Mouse (Mus musculus) heart, embryonic 14.5 days (tissue): ENCODE measurements around the gene Epb41l4b. TPM values are rescaled to one million over a fixed set of nuclear protein-coding genes. Genes with fewer than 3 reads are reported as not detected.
A peak's percentile ranks its signal among the peaks of the same experiment; 100 is the strongest.

Experiments used
- ATAC-seq: fragments of 200-750 bp; cut with Nextera tagmentation; 2 replicates; pipeline ENCODE4 v1.8.0; 2017; ENCODE audit warnings: low read depth, moderate TSS enrichment; ENCODE audit not compliant: insufficient number of reproducible peaks, insufficient read depth, low FRiP score
- H3K27ac ChIP-seq, 2 experiments: fragments of 200-500 bp in 1 of 2; fragments of 300-500 bp in 1 of 2; sonication (generic) in 1 of 2; replicated peaks in 1 of 2; 2 replicates each; pipeline ENCODE4 v1.5.1; 2012 to 2014; ENCODE audit warnings: low read depth in 2 of 2, low read length in 2 of 2, control low read depth in 1 of 2, mild to moderate bottlenecking in 1 of 2, mixed read lengths in 1 of 2; ENCODE audit not compliant: control insufficient read depth in 1 of 2, insufficient read depth in 1 of 2
- H3K27me3 ChIP-seq: fragments of 300-500 bp; sonication (generic); 2 replicates; pipeline ENCODE4 v1.6.1; 2014; ENCODE audit warnings: mild to moderate bottlenecking, low read length, control low read depth; ENCODE audit not compliant: control insufficient read depth, insufficient read depth
- H3K36me3 ChIP-seq: fragments of 300-500 bp; sonication (generic); 2 replicates; pipeline ENCODE4 v1.6.1; 2014; ENCODE audit warnings: mild to moderate bottlenecking, control low read depth, low read length, mixed read lengths; ENCODE audit not compliant: control insufficient read depth, insufficient read depth
- H3K4me1 ChIP-seq, 2 experiments: fragments of 200-500 bp in 1 of 2; fragments of 300-500 bp in 1 of 2; sonication (generic) in 1 of 2; 2 replicates each; pipeline ENCODE4 v1.6.1; 2012 to 2014; ENCODE audit warnings: low read length in 2 of 2, control low read depth in 1 of 2, mixed read lengths in 1 of 2; ENCODE audit not compliant: control insufficient read depth in 2 of 2, insufficient read depth in 2 of 2
- H3K4me2 ChIP-seq: fragments of 300-500 bp; sonication (generic); 2 replicates; pipeline ENCODE4 v1.6.1; 2014; ENCODE audit warnings: mild to moderate bottlenecking, low read length
- H3K4me3 ChIP-seq, 2 experiments: fragments of 200-500 bp in 1 of 2; fragments of 300-500 bp in 1 of 2; sonication (generic) in 1 of 2; 2 replicates each; pipeline ENCODE4 v1.5.1; 2012 to 2014; ENCODE audit warnings: low read length in 2 of 2, mild to moderate bottlenecking in 2 of 2, control low read depth in 1 of 2, low read depth in 1 of 2, moderate library complexity in 1 of 2; ENCODE audit not compliant: control insufficient read depth in 1 of 2, insufficient read depth in 1 of 2
- H3K9ac ChIP-seq: fragments of 300-500 bp; sonication (generic); 2 replicates; pipeline ENCODE4 v1.6.1; 2014; ENCODE audit warnings: mild to moderate bottlenecking, low read length
- H3K9me3 ChIP-seq: fragments of 300-500 bp; sonication (generic); 2 replicates; pipeline ENCODE4 v1.6.1; 2016; ENCODE audit warnings: low read length, control low read depth; ENCODE audit not compliant: control insufficient read depth
- WGBS: fragments of 180-500 bp; shearing (Covaris S2); extraction: QIAGEN DNeasy Blood & Tissue Kit; methylation state at CpG from one replicate; pipeline ENCODE4 v1.1.7; 2014; 5-methylcytosine and 5-hydroxymethylcytosine counted together
- polyA plus RNA-seq: library from polyadenylated mRNA; unstranded; fragments of >200 nt; fragmentation: Nextera tagmentation; extraction: Ambion mirVana; gene quantifications from 2 replicates; pipeline ENCODE4 v1.2.1, GENCODE M21; 2014

Epb41l4b gene
- polyA plus RNA-seq, result 0.30 and 0.57 TPM in 2 replicates

GRCm38 (mm10) chr4:57143026-57143937 is at the start of gene Epb41l4b:
Gene Epb41l4b, minus strand, starts transcription at chr4:57143437.
- H3K27ac ChIP-seq, result no peak within 1 kb of the TSS

DNA sequence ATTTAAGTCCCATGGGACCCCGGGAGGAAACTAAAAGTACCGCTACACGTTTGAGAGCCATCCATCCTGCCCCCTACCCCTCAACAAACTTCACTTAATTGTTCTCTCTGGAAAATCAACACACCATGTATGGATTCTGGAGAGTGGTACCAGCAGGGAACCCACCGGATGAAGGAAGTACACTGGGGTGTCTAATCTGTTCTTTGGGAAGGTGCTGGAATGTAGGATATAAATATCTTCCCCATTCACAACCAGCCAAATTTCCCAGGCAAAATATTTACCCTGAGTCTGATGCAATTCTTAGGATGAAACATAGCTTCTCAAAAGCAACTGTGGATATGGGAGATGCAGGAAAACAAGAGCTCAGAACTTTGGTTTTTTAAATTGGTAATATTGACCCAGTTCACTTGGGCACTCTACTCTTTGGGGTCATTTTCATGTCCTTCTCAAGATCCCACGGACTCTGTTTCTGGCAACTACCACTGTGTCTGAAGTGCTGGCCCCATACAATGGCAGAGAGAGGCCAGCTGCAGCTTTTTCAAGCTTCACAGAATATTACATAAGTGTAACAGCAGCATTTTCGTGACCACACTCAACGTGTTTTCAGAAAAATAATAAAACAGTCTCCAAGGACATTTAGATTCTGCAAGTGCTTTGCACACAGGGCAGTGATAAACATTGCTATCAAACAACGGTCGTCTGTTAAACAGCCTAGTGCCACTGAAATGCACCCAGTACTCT is 48.5 kb upstream of the Epb41l4b start:
- Histone ChIP-seq H3K27ac (peak overlapping the region in 1 of 2 experiments; percentile 11; a peak in 1 of 4 replicates), H3K4me1 (peaks cover 7 to 15% of the 10 kb centered on the region in 2 experiments; a peak in 3 of 4 replicates), H3K9ac (no peak overlapping the region), H3K4me3 (no peak overlapping the region), H3K4me2 (no peak overlapping the region), H3K36me3 (0 out of 2 replicates have a peak, but pooled peaks cover 6% of the 10 kb centered on the region), H3K27me3 (no peaks in the 10 kb centered on the region), H3K9me3 (no peaks in the 10 kb centered on the region)
- WGBS, result 45% methylated on average over 9 of the region's 9 CpGs
- no peak for ATAC-seq

More at GRCm38 (mm10) chr4:57143026-57143937, at the start of gene Epb41l4b:
- Histone ChIP-seq H3K27me3 (peaks cover 52% of the 10 kb centered on the region), H3K4me1 (peaks cover 0 to 12% of the 10 kb centered on the region in 2 experiments; a peak in 3 of 4 replicates), H3K4me3 (peak within 1 kb of the TSS; percentile 67 to 77), H3K4me2 (peak within 1 kb of the TSS; percentile 97), H3K9me3 (no peaks in the 10 kb centered on the region), H3K36me3 (no peaks in the 10 kb centered on the region), H3K9ac (peak within 1 kb of the TSS; percentile 74)
- WGBS, result under 1% methylated on average over 81 of the region's 142 CpGs
- peak; percentile 80 for ATAC-seq

DNA sequence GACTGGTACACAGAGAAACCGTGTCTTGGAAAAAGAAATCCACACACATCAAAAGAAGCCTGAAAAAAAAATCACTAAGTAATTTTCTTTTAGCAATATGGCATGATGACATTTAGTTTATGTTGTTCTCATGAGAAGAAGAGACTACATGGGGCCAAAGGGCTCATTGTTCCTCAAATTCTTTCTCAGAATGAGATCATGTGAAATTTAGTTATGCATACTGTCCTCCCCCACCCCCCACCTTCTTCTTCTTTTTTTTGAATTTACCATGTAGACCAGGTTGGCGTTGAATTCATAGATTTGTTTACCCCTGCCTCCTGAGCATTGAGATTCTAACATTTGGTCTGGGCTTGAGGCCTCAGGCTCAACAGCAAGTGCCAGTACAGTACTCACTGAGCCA is 46.6 kb upstream of the Epb41l4b start:
- no peaks in the 10 kb centered on the region for H3K9me3 ChIP-seq
- no peak overlapping the region for H3K27ac ChIP-seq
- ATAC-seq, result no peak
- H3K4me3 ChIP-seq, result no peak overlapping the region
- peaks cover 7 to 18% of the 10 kb centered on the region in 2 experiments; a peak in 3 of 4 replicates for H3K4me1 ChIP-seq
- H3K9ac ChIP-seq, result no peak overlapping the region
- no peaks in the 10 kb centered on the region for H3K36me3 ChIP-seq
- 88% methylated on average over 2 of the region's 2 CpGs for WGBS
- H3K27me3 ChIP-seq, result no peaks in the 10 kb centered on the region
- H3K4me2 ChIP-seq, result no peak overlapping the region

DNA sequence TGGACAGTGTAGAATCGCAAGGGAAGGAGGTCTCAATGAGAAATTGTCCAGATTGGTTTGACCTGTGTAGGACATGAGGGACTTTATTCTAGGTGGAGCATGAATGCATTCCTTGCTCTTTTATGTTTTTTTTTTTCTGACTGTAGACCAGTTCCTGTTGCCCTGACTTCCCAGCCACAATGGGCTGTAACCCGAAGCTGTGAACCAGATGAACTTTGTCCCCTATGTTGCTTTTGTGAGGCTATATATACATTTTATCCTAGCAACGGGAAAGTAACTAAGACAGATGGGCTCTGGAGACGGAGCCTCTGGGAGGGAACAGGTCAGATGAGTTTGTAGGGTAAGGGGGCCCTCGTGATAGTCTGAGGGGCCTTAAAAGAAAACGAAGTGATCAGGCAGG is 42.8 kb upstream of the Epb41l4b start:
- Histone ChIP-seq H3K36me3 (no peaks in the 10 kb centered on the region), H3K9me3 (no peaks in the 10 kb centered on the region), H3K4me1 (peaks cover 2 to 3% of the 10 kb centered on the region in 2 experiments; a peak in 3 of 4 replicates), H3K27me3 (no peaks in the 10 kb centered on the region), H3K4me2 (no peak overlapping the region), H3K27ac (no peak overlapping the region), H3K9ac (no peak overlapping the region), H3K4me3 (no peak overlapping the region)
- WGBS, result 32% methylated on average over 6 of the region's 6 CpGs
- ATAC-seq, result no peak

DNA sequence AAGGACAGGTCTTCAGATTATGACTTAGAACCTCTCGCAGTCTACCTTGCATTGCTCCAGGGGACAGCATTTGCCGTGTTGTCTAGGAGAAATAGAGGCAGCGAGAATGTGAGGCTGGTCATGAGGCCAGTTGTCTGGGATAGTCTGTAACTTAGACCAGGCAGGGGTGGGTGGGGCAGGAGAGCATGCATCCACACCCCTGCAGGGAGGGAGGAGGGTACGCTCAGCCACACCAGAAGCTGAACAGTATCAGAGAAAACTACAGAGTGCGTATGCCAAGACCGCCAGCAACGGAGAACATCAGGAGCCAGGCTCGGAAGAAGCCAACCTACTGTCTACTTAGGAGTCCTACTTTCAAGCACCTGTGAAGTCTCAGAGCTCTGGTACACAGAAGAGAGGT is 42.2 kb upstream of the Epb41l4b start:
- no peak for ATAC-seq

DNA sequence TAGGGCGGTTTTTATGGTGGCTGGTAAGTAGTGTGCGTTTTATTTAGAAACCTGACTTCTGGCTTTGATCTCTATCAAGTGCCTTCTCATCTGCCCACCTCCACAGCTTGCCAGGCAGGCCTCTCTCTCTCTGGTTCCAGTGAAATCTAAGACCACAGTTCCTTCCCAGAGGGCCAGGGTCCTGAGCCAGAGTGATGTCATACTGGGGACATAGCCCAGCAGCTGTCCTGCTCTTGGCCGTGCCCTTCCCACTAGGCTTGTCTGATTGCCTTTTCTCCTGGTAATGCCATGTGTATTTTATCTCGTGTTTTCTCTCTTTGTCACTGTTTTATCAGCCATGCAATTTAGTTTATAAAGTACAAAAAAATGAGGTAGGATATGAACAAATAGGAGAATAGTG is 40.3 kb upstream of the Epb41l4b start:
- Histone ChIP-seq H3K4me2 (no peak overlapping the region), H3K9me3 (no peaks in the 10 kb centered on the region), H3K4me3 (no peak overlapping the region), H3K9ac (no peak overlapping the region), H3K27me3 (no peaks in the 10 kb centered on the region), H3K4me1 (peaks cover 0 to 3% of the 10 kb centered on the region in 2 experiments; a peak in 1 of 4 replicates), H3K36me3 (no peaks in the 10 kb centered on the region), H3K27ac (no peak overlapping the region)
- no peak for ATAC-seq
- 54% methylated on average over 4 of the region's 4 CpGs for WGBS

More for the DNA sequence above, 42.2 kb upstream of the Epb41l4b start:
- Histone ChIP-seq H3K36me3 (no peaks in the 10 kb centered on the region), H3K4me2 (no peak overlapping the region), H3K27me3 (no peaks in the 10 kb centered on the region), H3K4me1 (peaks cover under 1 to 3% of the 10 kb centered on the region in 2 experiments; a peak in 2 of 4 replicates), H3K9me3 (no peaks in the 10 kb centered on the region), H3K9ac (no peak overlapping the region), H3K4me3 (no peak overlapping the region), H3K27ac (no peak overlapping the region)
- WGBS, result 77% methylated on average over 8 of the region's 8 CpGs

GRCm38 (mm10) chr4:57181538-57181937 is 38.3 kb upstream of the Epb41l4b start:
- no peaks in the 10 kb centered on the region for H3K36me3 ChIP-seq
- no peak overlapping the region for H3K9ac ChIP-seq
- peaks cover 0 to 3% of the 10 kb centered on the region in 2 experiments; a peak in 1 of 4 replicates for H3K4me1 ChIP-seq
- no peak for ATAC-seq
- H3K4me2 ChIP-seq, result no peak overlapping the region
- no peak overlapping the region for H3K4me3 ChIP-seq
- H3K27me3 ChIP-seq, result no peaks in the 10 kb centered on the region
- no peak overlapping the region for H3K27ac ChIP-seq
- 68% methylated on average over 1 of the region's 1 CpGs for WGBS
- H3K9me3 ChIP-seq, result no peaks in the 10 kb centered on the region
